Mouse (Mus musculus) hindlimb bud, embryonic 11.5 days (tissue): ENCODE results near the gene Fgf14.
"Not testable (repeated sequence)": the region's sequence is repeated elsewhere in the genome, so short reads cannot be mapped to it uniquely, and the experiment has no call there.

ENCODE experiments used
- DNase-seq: peaks from one replicate; pipeline ENCODE4 v3.0.0-alpha.2; 2012; ENCODE audit warnings: low read depth, low spot score; ENCODE audit errors: extremely low spot score

The Fgf14 gene

DNA sequence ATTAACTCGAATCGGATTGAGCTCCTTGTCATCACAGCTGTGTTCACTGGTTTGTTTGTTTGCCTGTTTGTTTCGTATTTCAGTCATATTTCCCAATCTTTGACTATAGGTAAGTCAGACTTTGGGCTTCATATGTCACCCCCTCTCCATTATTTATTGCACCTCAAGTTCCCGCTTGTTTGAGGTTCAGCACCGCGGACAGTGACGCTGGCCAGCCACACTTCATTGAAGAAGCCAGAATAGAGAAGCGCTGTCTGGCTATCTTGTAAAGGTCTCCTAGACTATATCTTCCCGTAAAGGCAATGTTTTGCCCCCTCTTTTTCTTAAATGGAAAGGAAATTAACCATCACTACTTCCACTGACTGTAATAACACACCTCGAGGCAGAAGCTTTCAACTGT lies 481.6 kb downstream of the Fgf14 start:
- DNase-seq = no peak

DNA sequence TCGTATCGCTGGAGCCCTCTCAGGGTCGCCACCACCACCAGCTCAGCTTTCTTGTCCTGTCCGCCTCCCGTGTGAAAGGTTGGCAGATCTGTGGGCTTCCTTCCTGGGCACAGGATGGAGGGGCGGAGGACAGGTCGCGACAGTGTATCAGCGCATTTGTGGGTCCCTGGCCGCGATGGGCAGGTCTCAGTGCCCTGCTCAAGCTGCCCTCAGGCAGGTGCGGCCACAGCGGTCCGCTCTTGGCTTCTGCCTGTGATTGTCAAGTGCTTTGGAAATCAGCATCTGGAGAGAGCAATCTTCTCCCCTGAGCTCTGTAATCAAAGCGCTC lies 484.1 kb downstream of the Fgf14 start:
- no peak for DNase-seq

DNA sequence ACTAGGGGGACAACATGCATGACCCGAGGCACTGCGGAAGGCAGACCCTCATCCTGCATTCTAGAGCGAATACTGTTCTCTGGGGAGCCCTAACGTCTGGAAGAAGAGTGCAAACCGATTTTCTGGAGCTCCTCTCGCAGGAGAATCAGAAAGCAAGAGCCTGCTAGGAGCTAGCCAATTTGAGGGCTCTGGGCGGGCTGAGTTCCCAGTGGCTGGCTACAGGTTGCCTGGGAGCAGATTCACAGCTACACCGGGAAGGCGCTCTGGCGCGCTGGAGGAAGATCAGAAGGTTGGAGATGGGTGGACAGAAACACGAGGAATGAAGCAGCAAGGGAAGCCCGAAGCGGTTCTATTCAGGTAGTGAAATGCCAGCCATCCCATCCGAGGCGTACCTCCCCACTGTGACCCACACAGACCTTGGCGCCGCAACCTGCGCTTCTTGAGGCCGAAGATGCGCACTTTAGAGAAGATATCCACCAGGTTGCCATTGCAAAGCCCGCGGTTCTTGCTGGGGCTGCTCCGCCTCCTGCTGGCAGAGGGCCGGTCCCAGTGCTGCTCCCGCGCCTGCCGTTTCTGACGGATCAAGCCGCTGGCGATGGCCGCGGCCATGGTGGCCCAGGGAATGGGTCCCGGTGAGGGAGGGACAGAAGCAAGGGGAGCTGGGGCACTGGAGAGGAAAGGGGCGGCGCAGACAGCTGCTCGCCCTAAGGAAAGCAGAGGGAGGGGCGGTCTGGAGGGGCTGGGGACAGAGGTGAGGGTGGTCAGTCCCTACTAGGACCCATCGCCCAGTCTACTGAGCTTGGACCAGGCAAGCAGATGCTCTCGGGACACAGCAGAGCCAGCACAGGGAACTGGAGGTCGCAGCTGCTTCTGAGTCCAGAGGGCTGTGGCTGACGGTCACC lies 484.8 kb downstream of the Fgf14 start:
- no peak for DNase-seq

DNA sequence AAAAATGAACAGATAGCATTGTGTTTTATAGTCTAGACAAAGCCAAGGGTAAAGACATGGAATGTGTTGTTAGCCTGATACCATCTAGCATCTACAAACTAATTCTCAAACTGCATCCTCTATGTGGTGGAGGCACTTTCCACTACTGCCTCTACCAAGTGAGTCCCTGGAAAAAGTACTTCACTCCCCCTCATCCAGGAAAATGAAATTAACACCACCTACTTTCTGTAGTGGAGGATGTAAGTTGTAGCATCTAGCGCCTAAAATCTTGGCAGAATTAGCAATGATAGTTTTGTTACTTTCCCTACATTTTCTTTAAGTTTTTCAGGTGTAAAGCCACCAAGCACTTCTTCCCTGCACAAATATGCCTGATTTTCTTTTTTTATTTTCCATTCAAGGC lies 496.7 kb downstream of the Fgf14 start:
- no peak for DNase-seq

DNA sequence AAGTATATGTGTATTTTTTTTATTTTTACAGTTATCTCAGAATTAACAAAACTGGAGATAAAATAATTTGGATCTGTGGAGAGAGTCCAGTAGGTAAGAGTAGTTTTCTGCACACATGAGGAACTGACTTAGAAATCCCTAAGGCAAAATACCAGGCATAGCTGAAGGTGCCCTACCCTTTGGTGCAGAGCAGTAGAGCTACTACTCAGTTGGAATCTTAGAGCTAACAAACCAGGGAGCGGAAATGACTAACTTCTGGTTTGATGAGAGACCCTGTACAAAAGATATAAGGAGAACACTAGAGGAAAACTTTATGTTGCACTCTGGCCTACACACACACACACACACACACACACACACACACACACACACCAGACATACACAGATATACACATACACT lies 502.8 kb downstream of the Fgf14 start:
- DNase-seq = no peak

DNA sequence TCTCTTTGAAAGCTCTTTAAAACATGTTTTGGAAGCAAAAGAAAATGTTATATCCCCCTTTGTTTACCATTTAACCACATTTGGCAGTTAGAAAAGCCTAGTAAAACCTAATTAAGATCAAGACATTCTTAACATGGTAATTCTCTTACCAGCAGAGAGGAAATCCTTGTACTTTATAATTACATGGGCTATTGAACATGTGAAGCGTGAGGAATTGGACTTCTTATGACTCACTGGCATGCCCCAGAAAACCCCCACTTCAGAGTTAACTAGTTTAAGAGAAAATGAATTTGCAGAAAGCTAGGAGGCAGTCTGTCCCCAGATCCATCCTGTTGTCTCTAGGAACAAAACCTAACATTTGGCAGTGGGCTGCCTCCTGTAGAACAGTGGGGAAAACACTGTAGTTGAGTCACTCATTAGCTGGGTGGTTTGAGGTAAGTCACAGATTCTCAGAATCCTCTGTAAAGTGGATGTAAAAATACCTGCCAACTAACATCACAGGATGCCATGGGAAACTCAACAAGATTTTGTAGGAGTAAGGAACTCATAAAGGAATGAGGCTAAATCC lies 513.2 kb downstream of the Fgf14 start:
- no peak for DNase-seq

DNA sequence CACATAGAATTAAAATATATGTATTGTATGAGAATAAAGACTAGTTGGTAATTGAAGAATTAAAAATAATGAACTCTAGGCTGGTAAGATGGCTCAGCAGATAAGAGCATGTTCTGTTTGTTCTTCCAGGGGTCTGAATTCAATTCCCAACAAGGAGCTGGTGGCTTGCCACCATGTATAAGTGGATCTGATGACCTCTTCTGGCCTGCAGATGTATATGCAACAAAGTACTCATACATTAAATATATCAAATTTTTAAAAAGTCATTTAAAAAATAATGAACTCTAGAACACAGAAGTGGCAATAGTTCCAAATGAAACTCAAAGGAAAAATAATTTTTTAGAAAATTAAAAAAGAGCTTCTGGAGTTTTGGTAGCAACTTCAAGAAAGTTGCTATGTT lies 529.5 kb downstream of the Fgf14 start:
- DNase-seq = no peak

DNA sequence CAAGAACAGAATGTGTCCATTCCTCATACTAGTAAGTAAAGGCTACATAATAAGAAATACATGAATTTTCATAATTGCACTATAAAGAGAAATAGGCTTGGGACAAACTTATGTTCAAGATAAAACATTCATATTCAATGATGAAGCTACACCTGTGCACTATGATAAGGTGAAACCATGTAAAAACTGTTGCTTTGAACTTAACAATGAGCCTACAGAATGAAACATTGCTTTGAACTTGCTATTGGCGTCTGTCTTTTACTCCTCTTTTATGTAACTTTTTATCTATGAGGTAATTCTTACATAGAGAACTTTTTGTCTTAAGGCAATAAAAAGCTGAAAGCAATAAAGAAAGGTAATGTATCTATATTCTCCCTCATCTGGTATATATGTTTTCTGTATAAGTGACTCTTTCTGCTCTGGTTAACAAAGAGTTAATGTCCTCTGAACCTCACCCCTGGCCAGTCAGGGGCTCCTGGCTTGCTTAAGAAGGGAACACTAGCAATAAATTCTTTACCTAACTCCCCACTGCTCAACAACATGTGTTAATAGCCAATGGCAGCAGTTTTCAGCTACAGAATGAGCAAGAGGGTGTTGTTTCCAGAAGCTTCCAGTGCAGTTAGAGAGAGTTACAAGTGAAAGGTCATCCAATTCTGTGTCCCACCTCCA lies 569.6 kb downstream of the Fgf14 start:
- no peak for DNase-seq

DNA sequence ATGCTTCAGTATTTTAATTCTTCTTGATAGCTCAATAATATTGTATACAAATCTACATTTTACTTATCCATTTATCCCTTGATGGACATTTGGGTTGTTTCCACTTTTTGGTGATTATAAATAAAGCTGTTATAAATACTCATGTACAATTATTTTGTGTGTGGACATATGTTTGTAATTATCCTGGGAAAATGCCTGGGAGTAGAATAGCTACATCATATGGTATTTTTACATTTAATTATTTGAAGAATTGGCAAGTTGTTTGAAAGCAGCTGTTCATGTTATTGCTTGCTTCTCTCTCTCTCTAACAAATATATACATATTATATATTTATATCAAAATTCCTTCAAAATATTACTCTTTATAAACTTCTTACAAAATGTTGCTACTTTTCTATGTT lies 593.8 kb downstream of the Fgf14 start:
- no peak for DNase-seq

DNA sequence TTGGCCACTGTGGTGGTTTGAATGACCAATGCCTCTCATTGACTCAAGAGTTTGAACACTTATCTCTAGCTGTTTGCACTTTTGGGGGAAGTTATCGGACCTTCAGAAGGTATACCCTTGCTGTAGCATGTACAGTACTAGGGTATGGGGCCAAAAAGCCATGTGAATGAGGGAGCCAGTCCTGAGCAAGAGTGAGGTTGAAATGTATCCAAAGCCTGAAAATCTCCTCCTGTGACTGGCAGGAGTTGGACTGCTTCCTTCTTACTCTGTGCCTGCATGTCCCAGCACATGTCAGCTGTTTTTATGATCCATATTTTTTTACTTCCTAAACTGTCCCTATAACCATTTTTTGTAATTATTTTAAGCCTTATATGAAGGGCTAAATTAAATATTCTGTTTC lies 632.9 kb downstream of the Fgf14 start:
- DNase-seq = no peak

DNA sequence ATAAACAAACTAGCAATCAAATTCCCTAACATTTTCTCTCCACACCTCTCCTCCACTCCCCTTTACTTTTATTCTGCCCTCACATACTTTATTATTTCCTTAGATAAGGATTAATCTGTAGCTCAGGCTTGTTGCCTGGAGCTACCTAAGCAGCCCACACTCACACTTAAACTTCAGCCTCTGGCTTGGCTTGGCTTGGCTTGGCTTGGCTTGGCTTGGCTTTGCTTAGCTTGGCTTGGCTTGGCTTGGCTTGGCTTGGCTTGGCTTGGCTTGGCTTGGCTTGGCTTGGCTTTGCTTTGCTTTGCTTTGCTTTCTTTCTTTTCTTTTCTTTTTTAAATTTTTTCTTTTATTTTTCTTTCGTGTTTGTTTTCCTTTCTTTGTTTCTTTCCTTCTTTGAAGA lies 636.3 kb downstream of the Fgf14 start:
- DNase-seq = no peak

DNA sequence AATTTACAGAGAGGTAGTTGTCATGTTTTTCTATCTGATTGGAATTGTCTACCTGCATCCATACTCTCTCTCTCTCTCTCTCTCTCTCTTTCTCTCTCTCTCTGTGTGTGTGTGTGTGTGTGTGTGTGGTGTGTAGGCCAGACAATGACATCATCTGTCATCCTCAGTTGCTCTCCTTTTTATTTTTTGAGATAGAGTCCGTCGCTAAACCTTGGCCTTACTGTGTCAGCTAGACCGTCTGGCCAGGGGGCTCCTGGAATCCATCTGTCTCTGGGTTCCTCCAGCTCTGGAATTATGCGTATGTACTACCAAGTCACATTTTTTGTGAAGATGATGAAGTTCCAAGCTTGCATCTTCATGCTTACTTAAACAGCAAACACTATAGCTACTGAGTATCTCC lies 639.5 kb downstream of the Fgf14 start:
- DNase-seq = no peak

DNA sequence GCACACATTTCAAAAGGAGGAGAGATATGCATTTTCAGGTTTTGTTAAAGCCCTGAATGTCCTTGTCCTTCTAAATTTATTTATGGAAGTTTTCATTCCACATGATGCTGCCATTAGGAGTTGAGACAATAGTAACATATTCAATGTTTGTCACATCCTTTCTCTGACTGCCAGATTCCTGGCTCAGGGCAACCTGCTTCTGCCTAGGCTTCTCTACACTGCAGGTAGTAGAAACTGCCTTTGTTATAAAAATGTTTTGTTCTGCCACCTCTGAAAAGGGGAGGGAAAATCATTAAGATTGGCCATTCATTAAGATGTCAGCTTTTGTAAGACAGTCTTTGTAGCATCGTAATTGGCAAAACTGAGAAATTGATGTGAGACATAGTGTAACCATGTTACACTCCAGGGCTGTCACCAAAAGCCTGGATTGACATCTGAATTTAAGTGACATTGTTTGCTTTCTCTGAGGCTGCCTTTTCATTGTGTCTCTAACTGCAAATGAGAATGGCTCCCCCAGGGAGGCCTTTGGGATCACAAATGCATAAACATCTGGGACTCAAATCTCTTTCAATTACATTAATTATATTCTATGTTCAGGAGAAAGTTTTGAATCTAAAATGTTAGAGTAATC lies 640.2 kb downstream of the Fgf14 start:
- no peak for DNase-seq

DNA sequence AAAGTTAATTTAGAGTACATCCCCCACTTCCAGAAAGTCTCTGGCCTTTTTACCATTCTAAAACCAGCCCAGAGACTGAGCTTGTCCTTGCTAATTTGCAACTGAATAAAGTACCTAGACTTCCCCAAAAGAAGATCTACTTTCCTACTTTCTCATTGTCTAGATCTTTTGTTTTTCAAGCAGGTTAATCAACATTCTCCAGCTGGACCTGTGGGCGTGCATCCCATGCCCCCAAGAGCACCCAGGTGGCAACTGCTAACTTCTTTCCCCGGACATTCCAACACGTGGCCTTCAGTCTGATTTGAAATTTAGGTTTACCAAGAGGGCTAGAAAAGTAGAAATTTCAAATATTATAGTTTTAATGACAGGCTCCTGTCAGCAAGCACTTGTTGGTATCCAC lies 643.6 kb downstream of the Fgf14 start:
- not testable (repeated sequence) for DNase-seq

DNA sequence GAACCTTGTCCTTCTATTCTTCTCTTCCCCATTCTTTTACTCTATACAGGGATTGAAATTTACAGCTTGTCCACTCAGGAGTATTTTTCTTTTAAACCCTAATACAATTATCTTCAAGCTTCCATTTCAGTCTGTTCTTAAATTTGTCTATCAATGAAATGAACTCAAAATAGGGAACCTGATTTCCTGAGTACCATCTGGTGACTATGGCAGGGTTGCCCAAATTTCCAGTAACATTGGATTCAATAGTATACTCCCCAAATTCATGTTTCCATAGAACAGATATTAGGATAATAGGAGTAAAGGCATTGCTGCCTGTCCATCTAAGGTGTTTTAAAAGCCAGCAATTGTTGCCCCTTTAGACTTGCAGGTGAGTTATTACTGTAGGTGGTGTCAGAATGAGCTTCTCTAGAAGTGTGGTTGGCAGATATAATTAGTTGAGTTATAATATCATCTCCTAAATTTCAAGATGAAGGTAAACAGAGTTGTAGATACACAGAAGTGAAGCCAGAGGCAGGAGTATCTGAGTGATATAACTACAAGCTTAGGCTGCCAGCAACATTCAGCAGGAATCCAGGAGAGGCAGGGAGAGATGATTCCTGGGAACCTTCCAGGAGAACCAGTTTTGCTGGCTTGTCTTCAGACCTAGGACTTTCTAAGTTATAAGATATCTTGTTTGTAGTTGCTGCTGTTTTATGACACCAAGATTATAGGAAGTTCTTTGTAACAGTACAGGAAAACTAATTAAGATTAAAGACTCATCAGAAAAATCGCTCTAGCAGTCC lies 648.8 kb downstream of the Fgf14 start:
- DNase-seq = no peak

DNA sequence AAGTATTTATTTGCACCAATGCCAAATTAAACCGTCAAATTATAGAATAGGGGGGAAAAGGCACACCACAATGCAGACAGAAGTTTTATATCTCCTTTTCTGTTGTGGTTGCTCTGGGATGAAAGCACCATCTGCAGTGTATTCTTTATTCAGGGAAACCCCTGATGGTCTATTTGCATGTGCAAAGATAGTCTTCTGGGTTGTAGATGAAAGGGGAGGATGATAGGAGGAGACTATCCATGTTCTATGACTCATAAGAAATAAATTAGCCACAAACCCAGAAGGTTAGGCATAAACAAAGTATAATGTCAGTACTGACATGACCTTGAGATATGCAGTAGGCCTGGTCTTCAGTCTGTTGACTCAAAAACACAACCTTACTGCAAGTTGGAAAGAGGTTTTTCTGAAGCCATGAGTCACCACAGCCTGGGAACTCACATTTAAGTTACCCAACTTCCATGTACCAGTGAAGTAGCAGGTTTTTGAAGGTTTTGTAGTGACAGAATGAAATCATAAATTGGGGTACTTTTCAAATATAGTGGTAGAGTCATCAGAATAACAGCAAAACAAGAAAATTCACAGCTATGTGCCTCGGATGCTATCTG lies 686.2 kb downstream of the Fgf14 start:
- no peak for DNase-seq

DNA sequence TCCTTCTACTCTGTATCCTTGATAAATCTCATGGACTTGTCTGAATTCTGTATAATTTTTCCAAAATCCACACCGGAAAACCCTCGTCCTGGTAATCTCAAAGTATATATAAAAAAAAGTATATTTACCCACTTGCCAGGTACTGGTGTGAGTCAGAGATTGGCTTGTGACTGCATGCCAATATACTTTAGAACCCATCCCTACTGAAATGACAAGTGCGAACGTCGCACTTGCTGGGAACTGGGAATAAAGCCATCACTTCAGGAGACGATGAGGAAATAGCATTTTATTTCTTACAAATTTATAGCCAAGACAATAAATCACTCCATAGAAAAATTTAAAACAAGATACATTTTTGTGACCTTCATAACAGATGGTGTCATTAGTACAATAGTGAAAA lies 708.9 kb downstream of the Fgf14 start:
- DNase-seq = no peak

DNA sequence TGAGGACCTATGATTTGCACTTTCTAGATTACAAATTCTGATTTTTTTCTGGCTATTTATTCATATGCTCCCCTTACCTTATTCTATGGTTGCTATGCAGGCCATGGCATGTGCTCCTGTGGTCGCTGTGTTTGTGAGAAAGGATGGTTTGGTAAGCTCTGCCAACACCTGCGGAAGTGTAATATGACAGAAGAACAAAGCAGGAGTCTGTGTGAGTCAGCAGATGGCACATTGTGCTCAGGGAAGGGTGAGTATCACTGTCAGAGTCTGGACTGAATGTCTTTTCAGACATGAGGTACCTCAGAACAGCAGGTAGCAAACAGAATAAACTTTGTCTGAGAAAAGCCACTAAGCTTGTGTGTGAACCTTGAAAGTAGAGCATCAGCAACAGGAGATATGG lies 710.4 kb downstream of the Fgf14 start:
- no peak for DNase-seq
